23 mouse cellular contexts compared by ENCODE assay signal in genomic region chr5:90355824-90356223, GRCm38 (mm10). TPM values are rescaled to one million over a fixed set of nuclear protein-coding genes. Genes with fewer than 3 reads are reported as not detected.
A peak's percentile ranks its signal among the peaks of the same experiment; 100 is the strongest.
DNase-seq lines count a peak whose midpoint lies in the region; ATAC-seq and TF ChIP-seq lines count a peak whose summit lies in the region.
"Had no signal": no experiment of that assay in that cellular context is flagged by ENCODE, and none has a peak within 500 bp of the region (broad histone marks: within the 10 kb centered on the region; RNA-seq: fewer than 3 reads in every experiment).

No protein-coding gene starts in this region.

- no peak overlapping the region for H3K9ac ChIP-seq in liver, embryonic 12.5 days
- H3K9ac ChIP-seq in liver, embryonic 16.5 days (ENCODE audit: low read depth, low read length): no peak overlapping the region
- H3K9ac ChIP-seq: heart, embryonic 15.5 days; hindbrain, embryonic 14.5 days; intestine, embryonic 15.5 days had no signal

- H3K4me1 ChIP-seq in G1E (ENCODE audit: insufficient read depth, low read depth, low read length): peaks cover 57% of the 10 kb centered on the region
- peaks cover 61% of the 10 kb centered on the region for H3K4me1 ChIP-seq in liver, embryonic 12.5 days
- H3K4me1 ChIP-seq in liver, embryonic 16.5 days (ENCODE audit: control insufficient read depth, low read depth, low read length): peaks cover 23% of the 10 kb centered on the region
- H3K4me1 ChIP-seq in heart, embryonic 10.5 days: no peaks in the 10 kb centered on the region
- H3K4me1 ChIP-seq: embryonic facial prominence, embryonic 10.5 days; intestine, embryonic 15.5 days had no signal

- H3K4me2 ChIP-seq in liver, embryonic 12.5 days: no peak overlapping the region
- H3K4me2 ChIP-seq in liver, embryonic 16.5 days (ENCODE audit: low read depth, low read length): no peak overlapping the region
- H3K4me2 ChIP-seq: heart, embryonic 15.5 days; hindbrain, embryonic 14.5 days; intestine, embryonic 15.5 days had no signal

- H3K27me3 ChIP-seq in G1E (ENCODE audit: insufficient read depth, low read length): no peaks in the 10 kb centered on the region
- no peaks in the 10 kb centered on the region for H3K27me3 ChIP-seq in liver, embryonic 12.5 days (replicated peaks)
- no peaks in the 10 kb centered on the region for H3K27me3 ChIP-seq in liver, embryonic 16.5 days (ENCODE audit: control insufficient read depth, insufficient read depth, low read depth, low read length)
- H3K27me3 ChIP-seq in heart, embryonic 10.5 days (ENCODE audit: insufficient read depth, poor library complexity, severe bottlenecking): no peaks in the 10 kb centered on the region
- H3K27me3 ChIP-seq: CH12.LX; heart, embryonic 15.5 days; intestine, embryonic 15.5 days had no signal

- peaks cover 58% of the 10 kb centered on the region for H3K36me3 ChIP-seq in G1E (replicated peaks)
- H3K36me3 ChIP-seq in liver, embryonic 12.5 days: peaks cover 52% of the 10 kb centered on the region
- 0 out of 2 replicates have a peak, but pooled peaks cover 3% of the 10 kb centered on the region for H3K36me3 ChIP-seq in liver, embryonic 16.5 days (ENCODE audit: control insufficient read depth, insufficient read depth)
- peaks cover 29% of the 10 kb centered on the region for H3K36me3 ChIP-seq in heart, embryonic 10.5 days

- no peak for DNase-seq in G1E (ENCODE audit: low spot score)
- peak; percentile 38 for DNase-seq in c-Kit-positive CD71-positive TER-119-positive erythroid progenitor cells, embryonic 14.5 days (ENCODE audit: low spot score)
- no peak for DNase-seq in thymus, postnatal 36 days
- no peak for DNase-seq in lung, postnatal 25 days (ENCODE audit: low spot score)
- no peak for DNase-seq in heart, embryonic 10.5 days (ENCODE audit: low spot score)
- DNase-seq in neural tube, embryonic 10.5 days (ENCODE audit: extremely low spot score, low spot score): no peak
- DNase-seq: adrenal gland, adult 8-10 months; adrenal gland, postnatal 36 days; cerebellum, adult 11 months; cerebellum, adult 9-10 months; cerebellum, postnatal 36 days; gastrocnemius, adult 2 months; gastrocnemius, postnatal 25 days; heart, postnatal 14 days had no signal

- ATAC-seq in G1E (ENCODE audit: extremely low read depth, insufficient number of reproducible peaks, low FRiP score, poor library complexity, severe bottlenecking): peak; percentile 83
- ATAC-seq in liver, embryonic 12.5 days: peak; percentile 62
- peak; percentile 56; the same call in 1 of the 2 replicates for ATAC-seq in liver, embryonic 16.5 days (ENCODE audit: low read depth)
- ATAC-seq: forebrain, embryonic 16.5 days; intestine, embryonic 15.5 days had no signal

- no peaks in the 10 kb centered on the region for H3K9me3 ChIP-seq in G1E (replicated peaks)
- H3K9me3 ChIP-seq in liver, embryonic 12.5 days (replicated peaks): no peaks in the 10 kb centered on the region
- H3K9me3 ChIP-seq in liver, embryonic 16.5 days (replicated peaks; ENCODE audit: control insufficient read depth, low read length): no peaks in the 10 kb centered on the region
- H3K9me3 ChIP-seq in heart, embryonic 10.5 days: no peaks in the 10 kb centered on the region
- H3K9me3 ChIP-seq: embryonic facial prominence, embryonic 10.5 days; heart, embryonic 15.5 days; intestine, embryonic 15.5 days had no signal

- TF ChIP-seq CTCF in G1E (IDR thresholded peaks at IDR 0.05; ENCODE audit: low read depth, low read length): no peak

- WGBS in liver, embryonic 12.5 days (ENCODE audit: insufficient replicate concordance): 50% methylated on average over 3 of the region's 3 CpGs
- 37% methylated on average over 3 of the region's 3 CpGs for WGBS in liver, embryonic 16.5 days (ENCODE audit: insufficient replicate concordance)
- 90% methylated on average over 3 of the region's 3 CpGs for WGBS in heart, embryonic 10.5 days

- H3K27ac ChIP-seq in liver, embryonic 12.5 days: no peak overlapping the region
- H3K27ac ChIP-seq in liver, embryonic 16.5 days (ENCODE audit: low read length): no peak overlapping the region
- H3K27ac ChIP-seq in heart, embryonic 10.5 days: no peak overlapping the region
- H3K27ac ChIP-seq: embryonic facial prominence, embryonic 10.5 days; gastrocnemius, adult 2 months; heart, embryonic 15.5 days; hindbrain, embryonic 14.5 days; intestine, embryonic 15.5 days had no signal

- no peak overlapping the region for H3K4me3 ChIP-seq in G1E (ENCODE audit: low read depth, low read length)
- H3K4me3 ChIP-seq in liver, embryonic 12.5 days: no peak overlapping the region
- H3K4me3 ChIP-seq in liver, embryonic 16.5 days (ENCODE audit: low read depth, low read length): no peak overlapping the region
- H3K4me3 ChIP-seq in heart, embryonic 10.5 days: no peak overlapping the region
- H3K4me3 ChIP-seq: embryonic facial prominence, embryonic 10.5 days; erythroblast, embryonic 14.5 days; gastrocnemius, adult 2 months; heart, embryonic 15.5 days; intestine, embryonic 15.5 days had no signal

RNA-seq across cellular contexts. Expression of gene Ankrd17, which starts 10.6 kb away (rescaled TPM):
- total RNA-seq in G1E (2014; fragmentation: Nextera tagmentation) (161 and 182 TPM in 2 replicates), G1E (2017) (82.0 and 97.9 TPM in 2 replicates)
- polyA plus RNA-seq in G1E (2012): 17.5 and 23.3 TPM in 2 replicates
- 16.3 and 17.4 TPM in 2 replicates for polyA plus RNA-seq in liver, embryonic 12.5 days (2016; fragmentation: Nextera tagmentation; extraction: Ambion mirVana)
- polyA plus RNA-seq in liver, embryonic 16.5 days (2015; fragmentation: Nextera tagmentation; extraction: Ambion mirVana): 7.8 and 8.2 TPM in 2 replicates
- polyA plus RNA-seq in heart, embryonic 10.5 days (2016; fragmentation: Nextera tagmentation; extraction: Ambion mirVana): 19.2 and 26.0 TPM in 2 replicates

RNA-seq across cellular contexts. Expression of gene Gm9958, which starts 11.2 kb away (rescaled TPM):
- total RNA-seq in G1E (2014; fragmentation: Nextera tagmentation) (8.3 and 15.5 TPM in 2 replicates), G1E (2017) (4.3 and 4.4 TPM in 2 replicates)
- polyA plus RNA-seq in G1E (2012): 0.13 and 0.25 TPM in 2 replicates
- 3.2 and 3.5 TPM in 2 replicates for polyA plus RNA-seq in liver, embryonic 12.5 days (2016; fragmentation: Nextera tagmentation; extraction: Ambion mirVana)
- 1.5 and 1.8 TPM in 2 replicates for polyA plus RNA-seq in liver, embryonic 16.5 days (2015; fragmentation: Nextera tagmentation; extraction: Ambion mirVana)
- polyA plus RNA-seq in heart, embryonic 10.5 days (2016; fragmentation: Nextera tagmentation; extraction: Ambion mirVana): 3.2 and 3.8 TPM in 2 replicates
